In genomic region chr14:107832976-107833375, GRCm38 (mm10) we compare ENCODE assay signal across 27 mouse cellular contexts.
"Had no signal": no experiment of that assay in that cellular context is flagged by ENCODE, and none has a peak within 500 bp of the region (broad histone marks: within the 10 kb centered on the region; RNA-seq: fewer than 3 reads in every experiment).

No protein-coding gene starts in this region.

- H3K36me3 ChIP-seq: embryonic facial prominence, embryonic 10.5 days; embryonic facial prominence, embryonic 12.5 days; embryonic facial prominence, embryonic 13.5 days; embryonic facial prominence, embryonic 15.5 days; forebrain, embryonic 10.5 days; forebrain, embryonic 12.5 days; forebrain, embryonic 15.5 days had no signal

- H3K4me2 ChIP-seq: embryonic facial prominence, embryonic 12.5 days; embryonic facial prominence, embryonic 13.5 days; embryonic facial prominence, embryonic 15.5 days; forebrain, embryonic 12.5 days; forebrain, embryonic 13.5 days; forebrain, embryonic 15.5 days had no signal

- H3K9ac ChIP-seq: embryonic facial prominence, embryonic 12.5 days; embryonic facial prominence, embryonic 13.5 days; embryonic facial prominence, embryonic 15.5 days; forebrain, embryonic 12.5 days; forebrain, embryonic 13.5 days; forebrain, embryonic 15.5 days; forebrain, postnatal 0 days had no signal

- H3K4me1 ChIP-seq: embryonic facial prominence, embryonic 10.5 days; embryonic facial prominence, embryonic 12.5 days; embryonic facial prominence, embryonic 13.5 days; embryonic facial prominence, embryonic 15.5 days; forebrain, embryonic 10.5 days; forebrain, embryonic 12.5 days; forebrain, embryonic 13.5 days; forebrain, embryonic 15.5 days had no signal

- H3K9me3 ChIP-seq: embryonic facial prominence, embryonic 10.5 days; embryonic facial prominence, embryonic 12.5 days; embryonic facial prominence, embryonic 13.5 days; embryonic facial prominence, embryonic 15.5 days; forebrain, embryonic 10.5 days; forebrain, embryonic 12.5 days; forebrain, embryonic 13.5 days; forebrain, embryonic 15.5 days had no signal

- H3K27me3 ChIP-seq: embryonic facial prominence, embryonic 12.5 days; embryonic facial prominence, embryonic 13.5 days; embryonic facial prominence, embryonic 15.5 days; forebrain, embryonic 12.5 days; forebrain, embryonic 13.5 days; forebrain, embryonic 15.5 days had no signal

- H3K27ac ChIP-seq: embryonic facial prominence, embryonic 10.5 days; embryonic facial prominence, embryonic 12.5 days; embryonic facial prominence, embryonic 13.5 days; embryonic facial prominence, embryonic 15.5 days; forebrain, embryonic 10.5 days; forebrain, embryonic 12.5 days; forebrain, embryonic 13.5 days; forebrain, embryonic 15.5 days; gastrocnemius, adult 2 months; heart, adult 2 months had no signal

- H3K4me3 ChIP-seq: embryonic facial prominence, embryonic 10.5 days; embryonic facial prominence, embryonic 12.5 days; embryonic facial prominence, embryonic 13.5 days; embryonic facial prominence, embryonic 15.5 days; erythroblast, embryonic 14.5 days; forebrain, embryonic 10.5 days; forebrain, embryonic 12.5 days; forebrain, embryonic 13.5 days; forebrain, embryonic 15.5 days; gastrocnemius, adult 2 months; heart, adult 2 months had no signal

- ATAC-seq: forebrain, embryonic 13.5 days; forebrain, embryonic 14.5 days; forebrain, embryonic 15.5 days; forebrain, embryonic 16.5 days; forebrain, postnatal 0 days had no signal

- DNase-seq: cerebellum, adult 9-10 months; cerebellum, adult 9-11 months; cerebellum, postnatal 10 days; cerebellum, postnatal 14 days; cerebellum, postnatal 25 days; cerebellum, postnatal 36 days; embryo, embryonic 11 days; forebrain, postnatal 0 days; gastrocnemius, adult 2 months; gastrocnemius, postnatal 10 days; gastrocnemius, postnatal 14 days; gastrocnemius, postnatal 25 days; gastrocnemius, postnatal 36 days; heart, adult 11 months; heart, adult 18-20 months; heart, adult 2 months had no signal
